Mouse (Mus musculus) ES-E14 (cell line): ENCODE measurements around the gene Lmod2. TPM values are rescaled to one million over a fixed set of nuclear protein-coding genes. Genes with fewer than 3 reads are reported as not detected.

Experiments
- DNase-seq: peaks from one replicate; pipeline ENCODE4 v3.0.0-alpha.2; 2013; ENCODE audit warnings: low read depth, low spot score
- H3K27ac ChIP-seq: 2 replicates; pipeline ENCODE4 v1.5.1; 2012; ENCODE audit warnings: low read depth, mild to moderate bottlenecking, low read length, moderate library complexity, mixed read lengths; ENCODE audit not compliant: poor library complexity, insufficient read depth, severe bottlenecking
- H3K36me3 ChIP-seq: 2 replicates; pipeline ENCODE4 v1.6.1; 2012; ENCODE audit warnings: mild to moderate bottlenecking, low read length, moderate library complexity, mixed read lengths; ENCODE audit not compliant: control insufficient read depth, poor library complexity, insufficient read depth, severe bottlenecking
- H3K4me1 ChIP-seq, 2 experiments: fragments of 150-350 bp in 1 of 2; sonication (generic) in 1 of 2; 2 replicates each; pipeline ENCODE4 v1.6.1; 2012; ENCODE audit warnings: low read length in 2 of 2, mild to moderate bottlenecking in 1 of 2, mixed read lengths in 1 of 2; ENCODE audit not compliant: control insufficient read depth in 2 of 2, insufficient read depth in 2 of 2, poor library complexity in 1 of 2
- H3K4me3 ChIP-seq, 2 experiments: fragments of 150-350 bp in 1 of 2; sonication (generic) in 1 of 2; 2 replicates each; pipeline ENCODE4 v1.5.1; 2012; ENCODE audit warnings: low read length in 2 of 2, low read depth in 1 of 2, mild to moderate bottlenecking in 1 of 2, mixed read lengths in 1 of 2; ENCODE audit not compliant: insufficient read depth in 1 of 2, poor library complexity in 1 of 2, severe bottlenecking in 1 of 2
- H3K9ac ChIP-seq: 2 replicates; pipeline ENCODE4 v1.6.1; 2012; ENCODE audit warnings: low read depth, mild to moderate bottlenecking, low read length, mixed read lengths; ENCODE audit not compliant: poor library complexity, insufficient read depth, severe bottlenecking
- H3K9me3 ChIP-seq: fragments of 150-350 bp; sonication (generic); 2 replicates; pipeline ENCODE4 v1.6.1; 2012; ENCODE audit warnings: low read depth, mild to moderate bottlenecking, low read length; ENCODE audit not compliant: control insufficient read depth, insufficient read depth
- CHD2 ChIP-seq: IDR thresholded peaks from 2 replicates; pipeline ENCODE4 v1.6.1; 2014; ENCODE audit warnings: mild to moderate bottlenecking, low read depth, low read length, inconsistent platforms
- HCFC1 ChIP-seq: IDR thresholded peaks from 2 replicates; pipeline ENCODE4 v1.6.1; 2012; ENCODE audit warnings: low read length, inconsistent platforms, borderline replicate concordance; ENCODE audit not compliant: insufficient read depth
- MAFK ChIP-seq: IDR thresholded peaks from 2 replicates; pipeline ENCODE4 v1.6.1; 2014; ENCODE audit warnings: mild to moderate bottlenecking, low read depth, low read length, inconsistent platforms; ENCODE audit not compliant: insufficient read depth
- ZC3H11A ChIP-seq: IDR thresholded peaks from 2 replicates; pipeline ENCODE4 v1.6.1; 2012; ENCODE audit warnings: low read depth, mild to moderate bottlenecking, inconsistent platforms, low read length, borderline replicate concordance
- ZNF384 ChIP-seq: IDR thresholded peaks from 2 replicates; pipeline ENCODE4 v1.6.1; 2012; ENCODE audit warnings: low read depth, low read length, inconsistent platforms
- in situ Hi-C, 2 experiments: fragments of 600-800 bp; cut with MboI; formaldehyde crosslinking; loops; one replicate each; pipeline ENCODE4 v1.15.1; 2025; ENCODE audit warnings: low sequenced_read_pairs in 2 of 2, inconsistent platforms in 1 of 2; ENCODE audit not compliant: unreplicated experiment in 2 of 2
- total RNA-seq: library from RNA; depleted of rRNA; stranded (reverse); fragments of 300-350 nt; gene quantifications from 2 replicates; pipeline ENCODE4 v1.2.3, GENCODE M21; 2012

Gene Lmod2
- total RNA-seq, 1 experiment, result not detected

DNA sequence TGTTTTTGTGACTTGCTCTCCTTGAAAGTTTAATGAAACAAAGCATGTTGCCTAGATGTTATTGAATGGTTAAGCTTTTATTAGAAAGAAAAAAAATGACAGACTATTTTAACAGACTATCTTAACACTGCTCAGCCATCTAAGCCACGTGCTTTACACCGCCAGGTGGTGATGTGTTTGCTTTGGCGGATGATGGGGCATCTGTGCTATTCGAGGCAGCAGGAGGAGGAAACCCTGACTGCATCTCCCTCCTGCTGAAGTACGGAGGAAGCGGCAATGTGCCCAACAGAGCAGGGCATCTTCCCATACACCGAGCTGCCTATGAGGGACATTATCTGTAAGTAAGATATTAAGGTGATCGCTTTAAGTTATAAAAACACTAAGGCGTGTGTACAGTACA is 33.5 kb upstream of the Lmod2 start:
- no peaks in the 10 kb centered on the region for H3K9me3 ChIP-seq
- in situ Hi-C loops, result no loop called here
- H3K4me1 ChIP-seq, result no peaks in the 10 kb centered on the region
- H3K9ac ChIP-seq, result no peak overlapping the region
- DNase-seq, result no peak
- no peaks in the 10 kb centered on the region for H3K36me3 ChIP-seq
- TF ChIP-seq MAFK, result no peak
- no peak for TF ChIP-seq HCFC1
- no peak for TF ChIP-seq ZC3H11A
- no peak for TF ChIP-seq ZNF384
- no peak for TF ChIP-seq CHD2
- no peak overlapping the region for H3K4me3 ChIP-seq
- no peak overlapping the region for H3K27ac ChIP-seq

DNA sequence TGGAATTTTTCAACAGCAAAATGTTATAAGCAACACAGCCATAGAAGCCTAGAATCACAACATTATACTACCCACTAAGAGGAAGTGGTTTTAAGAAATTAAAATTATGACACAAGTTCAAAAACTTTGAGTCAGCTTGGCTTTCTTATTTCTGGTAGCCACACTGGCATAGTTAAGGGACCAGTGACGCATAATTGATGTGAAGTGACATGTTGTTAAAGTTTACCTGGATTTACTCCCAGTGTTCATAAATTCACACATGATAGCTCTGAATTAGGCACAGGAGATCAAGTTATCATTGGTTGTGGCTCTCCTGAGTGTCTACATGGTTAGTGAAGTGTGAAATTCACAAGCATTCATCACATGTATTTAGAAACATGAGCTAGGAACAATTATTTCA is 32.7 kb upstream of the Lmod2 start:
- TF ChIP-seq CHD2 (no peak), ZNF384 (no peak), ZC3H11A (no peak), HCFC1 (no peak), MAFK (no peak)
- H3K27ac ChIP-seq, result no peak overlapping the region
- in situ Hi-C loops, result no loop called here
- no peak overlapping the region for H3K9ac ChIP-seq
- no peaks in the 10 kb centered on the region for H3K9me3 ChIP-seq
- H3K36me3 ChIP-seq, result no peaks in the 10 kb centered on the region
- DNase-seq, result no peak
- no peaks in the 10 kb centered on the region for H3K4me1 ChIP-seq
- no peak overlapping the region for H3K4me3 ChIP-seq

DNA sequence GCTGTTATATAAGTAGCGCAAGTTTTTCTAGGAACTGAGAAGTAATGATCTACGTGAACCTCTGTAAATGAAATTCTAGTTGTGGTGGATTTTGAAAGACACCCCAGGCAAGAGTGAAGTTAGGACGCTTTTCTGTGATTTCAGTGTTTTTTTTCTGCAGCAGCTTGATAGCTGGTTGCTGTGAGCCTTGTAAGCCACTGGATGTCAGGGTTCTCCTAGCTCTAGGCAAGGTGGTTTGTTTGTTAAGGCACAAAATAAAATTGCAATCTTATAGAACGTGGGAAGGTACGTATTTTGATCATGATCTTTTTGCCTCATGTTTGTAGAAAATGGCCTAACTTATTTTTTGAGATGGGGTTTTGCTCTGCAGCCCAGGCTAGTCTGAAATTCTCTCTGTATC is 28.6 kb upstream of the Lmod2 start:
- in situ Hi-C loops, result no loop called here
- TF ChIP-seq HCFC1 (no peak), CHD2 (no peak), ZC3H11A (no peak), ZNF384 (no peak), MAFK (no peak)

DNA sequence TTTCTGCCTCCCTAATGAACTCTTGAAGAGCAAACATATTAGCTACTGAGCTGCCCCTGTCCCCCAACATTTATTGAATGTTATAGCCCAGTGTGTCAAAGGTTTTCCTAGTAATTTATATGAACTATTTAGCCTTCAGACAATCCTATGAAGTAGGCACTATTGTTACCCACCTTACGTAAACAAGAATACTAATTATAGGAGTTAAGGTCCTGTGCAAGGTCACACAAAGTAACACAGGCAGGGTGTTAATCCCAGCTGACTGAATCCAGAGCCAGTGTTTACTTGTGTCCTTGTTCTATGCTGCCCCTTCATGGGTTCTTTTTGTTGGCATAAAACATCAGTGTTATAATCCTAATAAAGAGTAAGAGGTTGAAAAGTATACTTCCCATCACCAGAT is 27.9 kb upstream of the Lmod2 start:
- Histone ChIP-seq H3K9me3 (no peaks in the 10 kb centered on the region), H3K27ac (no peak overlapping the region), H3K4me3 (no peak overlapping the region), H3K4me1 (no peaks in the 10 kb centered on the region), H3K9ac (no peak overlapping the region), H3K36me3 (no peaks in the 10 kb centered on the region)
- TF ChIP-seq CHD2, result no peak
- no peak for TF ChIP-seq MAFK
- no peak for TF ChIP-seq ZC3H11A
- no peak for TF ChIP-seq HCFC1
- no peak for TF ChIP-seq ZNF384
- no peak for DNase-seq
- in situ Hi-C loops, result no loop called here

More for the DNA sequence above, 28.6 kb upstream of the Lmod2 start:
- no peak for DNase-seq
- H3K4me1 ChIP-seq, result no peaks in the 10 kb centered on the region
- H3K9me3 ChIP-seq, result no peaks in the 10 kb centered on the region
- no peak overlapping the region for H3K4me3 ChIP-seq
- no peaks in the 10 kb centered on the region for H3K36me3 ChIP-seq
- no peak overlapping the region for H3K27ac ChIP-seq
- H3K9ac ChIP-seq, result no peak overlapping the region

DNA sequence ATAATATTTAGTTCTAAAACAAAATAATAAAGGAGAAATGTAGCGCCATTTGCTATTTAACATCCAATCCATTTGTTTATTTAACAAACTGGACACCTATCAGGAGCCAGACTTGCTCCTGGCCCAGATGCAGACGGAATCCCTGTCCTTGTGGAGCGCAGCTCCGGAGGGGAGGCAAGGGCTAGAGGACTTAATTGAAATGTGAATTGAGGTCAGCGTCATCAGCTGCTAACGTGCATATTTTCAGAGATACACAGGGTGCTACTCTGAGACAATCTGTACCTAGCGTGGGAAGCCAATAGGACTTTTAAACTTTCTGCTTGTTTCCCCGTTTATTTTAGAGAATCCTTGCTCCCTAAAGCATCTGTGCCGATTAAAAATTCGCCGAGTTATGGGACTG is 27.3 kb upstream of the Lmod2 start:
- Histone ChIP-seq H3K9ac (no peak overlapping the region), H3K4me3 (no peak overlapping the region), H3K27ac (no peak overlapping the region), H3K9me3 (no peaks in the 10 kb centered on the region), H3K4me1 (no peaks in the 10 kb centered on the region), H3K36me3 (no peaks in the 10 kb centered on the region)
- TF ChIP-seq MAFK, result no peak
- TF ChIP-seq CHD2, result no peak
- TF ChIP-seq ZC3H11A, result no peak
- TF ChIP-seq HCFC1, result no peak
- TF ChIP-seq ZNF384, result no peak
- no peak for DNase-seq
- in situ Hi-C loops, result no loop called here
